Mouse (Mus musculus) granulocyte monocyte progenitor cell, adult 5-6 weeks (primary cell): ENCODE results near the gene Pnmt. TPM values are rescaled to one million over a fixed set of nuclear protein-coding genes. Genes with fewer than 3 reads are reported as not detected.

Source experiments
- ATAC-seq: replicated peaks from 2 replicates; pipeline ENCODE4 v1.8.0; 2016; ENCODE audit warnings: mild to moderate bottlenecking, moderate TSS enrichment, inconsistent platforms; ENCODE audit not compliant: poor library complexity, severe bottlenecking
- total RNA-seq, 2 experiments: library from RNA; stranded (forward) in 1 of 2; stranded (reverse) in 1 of 2; fragments of 200-712, 200-1000 nt in 1 of 2; fragments of >200 nt in 1 of 2; fragmentation: Nextera tagmentation in 1 of 2; gene quantifications; 2 replicates each; pipeline ENCODE4 v1.2.3; 2014 to 2017

Pnmt gene
- total RNA-seq, 2 experiments from 2014 or later, result not detected

DNA sequence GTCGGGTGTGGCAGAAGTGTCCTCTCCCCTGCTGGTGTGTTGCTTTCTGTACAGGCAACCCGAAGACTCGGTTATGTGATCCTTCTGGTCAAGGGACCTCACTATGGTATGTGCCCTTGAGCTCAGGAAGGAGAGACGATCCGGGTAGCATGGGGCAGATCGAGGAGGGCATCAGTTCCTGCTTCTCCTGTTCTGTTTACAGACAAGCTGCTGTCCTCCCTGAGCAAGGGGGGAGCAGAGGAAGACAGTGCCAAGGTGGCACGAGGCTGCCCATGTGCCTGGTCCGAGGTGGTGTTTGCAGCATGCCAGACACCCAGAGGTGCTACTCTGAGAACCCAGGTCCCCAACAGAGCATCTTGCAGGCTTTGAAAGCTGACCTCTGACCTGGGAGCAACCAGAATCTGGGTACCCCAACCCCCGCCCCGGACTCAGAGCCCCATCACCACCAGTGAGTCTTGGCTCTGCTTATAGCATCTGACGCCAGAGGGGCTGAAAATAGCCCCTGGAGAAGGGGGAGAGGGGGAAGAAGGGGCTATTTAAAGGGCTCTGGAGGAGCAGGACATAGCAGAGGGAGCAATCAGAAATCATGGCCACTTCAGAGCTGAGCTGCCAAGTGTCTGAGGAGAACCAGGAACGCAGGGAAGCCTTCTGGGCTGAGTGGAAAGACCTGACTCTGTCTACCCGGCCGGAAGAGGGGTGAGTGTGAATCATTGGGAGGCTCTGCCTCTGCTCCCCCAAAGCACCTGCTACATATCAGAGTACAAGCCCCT, 2.8 kb upstream of the Pnmt start, which contains the start of gene Tcap:
Gene Tcap (plus strand): TSS at position 551 of the 770 bp plus-strand sequence.
- no peak for ATAC-seq

GRCm38 (mm10) chr11:98384216-98384615, 2.0 kb upstream of the Pnmt start:
- ATAC-seq, result no peak

GRCm38 (mm10) chr11:98384721-98385637, 1.3 kb upstream of the Pnmt start:
- ATAC-seq, result no peak

- no peak for ATAC-seq
These were observed 346 bp downstream of the Pnmt start for GRCm38 (mm10) chr11:98386596-98386995.

DNA sequence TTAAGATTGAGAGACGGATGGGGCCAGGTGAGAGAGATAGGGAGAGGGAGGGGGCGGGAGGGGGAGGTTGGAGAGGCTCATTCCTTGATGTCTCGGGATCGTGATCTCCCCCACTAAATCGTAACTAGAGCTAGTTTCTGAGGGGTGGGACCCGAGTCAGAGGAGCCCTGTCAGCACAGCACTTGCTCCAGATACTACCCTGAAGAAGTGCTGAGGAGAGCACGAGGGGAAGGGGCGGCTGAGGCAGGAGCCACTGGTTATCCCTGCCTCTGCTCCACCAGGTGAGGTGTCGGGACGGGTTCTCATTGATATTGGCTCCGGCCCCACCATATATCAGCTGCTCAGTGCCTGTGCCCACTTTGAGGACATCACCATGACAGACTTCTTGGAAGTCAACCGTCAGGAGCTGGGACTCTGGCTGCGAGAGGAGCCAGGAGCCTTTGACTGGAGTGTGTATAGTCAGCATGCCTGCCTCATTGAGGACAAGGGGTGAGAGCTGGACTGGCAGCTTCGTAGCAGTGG, 867 bp downstream of the Pnmt start:
- no peak for ATAC-seq

- no peak for ATAC-seq
These were observed 2.0 kb downstream of the Pnmt start for GRCm38 (mm10) chr11:98388282-98388681.

DNA sequence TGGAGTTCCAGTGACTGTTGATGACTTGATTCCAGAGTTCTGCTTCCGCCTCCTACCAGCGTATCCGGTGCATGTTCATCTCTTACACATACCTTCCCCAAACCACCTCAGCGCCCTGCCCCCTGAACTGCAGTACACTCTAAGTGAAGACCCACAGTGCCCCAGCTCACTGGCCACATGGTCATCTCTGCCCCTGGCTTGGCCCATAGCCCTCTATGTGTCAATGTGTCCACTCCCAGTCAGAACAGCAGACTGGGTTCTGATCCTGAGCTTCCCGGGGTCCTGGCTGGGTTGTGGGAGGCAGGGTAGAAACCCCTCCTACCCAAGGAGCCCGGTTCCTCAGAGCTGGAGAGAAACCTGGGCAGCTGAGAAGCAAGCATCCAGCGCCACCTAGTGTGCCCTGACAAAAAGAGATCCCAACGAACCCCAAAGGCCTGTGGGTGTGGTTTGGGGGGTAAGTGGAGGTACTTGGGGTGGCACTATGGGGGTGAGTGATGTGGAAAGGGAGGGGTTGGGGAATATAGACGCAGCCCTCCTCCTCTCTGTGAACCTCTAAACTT, 3.1 kb downstream of the Pnmt start:
- peak; percentile 52 for ATAC-seq

DNA sequence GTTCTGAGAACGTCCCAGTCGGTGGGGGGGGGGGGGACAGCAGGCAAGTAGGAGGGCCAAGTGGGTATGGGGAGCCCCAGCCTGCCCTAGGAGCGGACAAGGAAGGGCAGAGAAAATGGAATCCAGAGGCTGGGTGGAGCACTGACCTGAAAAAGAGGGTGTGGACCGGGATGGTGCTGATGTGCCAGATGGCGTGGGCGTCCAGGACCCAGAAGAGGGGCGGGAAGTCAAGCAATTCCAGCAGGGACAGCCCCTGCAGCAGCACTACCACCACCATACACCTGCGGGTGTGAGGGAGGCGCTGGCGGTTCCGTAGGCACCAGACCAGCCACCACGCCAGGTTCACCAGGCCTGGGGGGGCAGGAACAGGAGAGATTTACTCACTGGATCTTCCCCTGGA, 3.9 kb downstream of the Pnmt start:
- ATAC-seq, result no peak

DNA sequence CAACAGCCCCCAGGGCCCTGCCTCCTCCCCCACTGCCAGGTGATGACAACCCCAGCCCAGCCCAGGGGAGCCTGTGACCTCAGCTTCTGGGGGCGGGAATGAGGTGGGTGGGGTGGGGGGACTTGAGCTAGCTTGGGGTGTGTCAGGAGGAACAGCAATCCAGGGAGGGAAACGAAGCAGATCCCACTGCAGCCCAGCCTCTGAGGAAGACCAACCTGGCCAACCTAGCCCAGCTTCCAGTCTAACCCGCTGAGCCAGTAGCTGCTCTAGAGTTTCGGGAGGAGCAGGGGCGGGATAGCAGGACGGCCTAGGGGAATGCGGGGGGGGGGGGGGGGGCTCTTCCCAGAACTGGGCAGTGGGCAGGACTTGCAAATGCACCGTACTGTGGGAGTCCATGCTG, 5.8 kb downstream of the Pnmt start:
- no peak for ATAC-seq

DNA sequence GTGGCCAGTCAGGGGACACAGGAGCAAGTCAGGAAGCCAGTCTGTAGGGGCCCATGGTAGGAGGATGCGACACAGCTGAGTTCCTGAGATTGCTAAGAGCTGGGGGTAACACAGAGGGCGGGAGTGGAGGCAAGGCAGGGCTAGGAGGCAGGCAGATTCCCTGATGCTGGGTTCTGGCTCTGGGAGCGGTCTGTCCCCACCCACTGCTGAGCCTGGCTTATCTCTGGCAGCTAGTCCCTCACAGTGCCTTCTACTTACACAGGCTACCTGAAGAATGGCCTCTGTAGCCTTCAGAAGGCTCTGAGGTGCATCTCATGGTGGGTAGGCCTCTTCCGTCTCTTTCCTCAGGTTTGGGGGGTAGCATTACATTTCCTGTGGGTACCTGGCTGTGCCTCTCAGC, 6.4 kb downstream of the Pnmt start:
- peak; percentile 8; the same call in 1 of the 2 replicates for ATAC-seq

- peak; percentile 53 for ATAC-seq
These were observed 7.1 kb downstream of the Pnmt start for GRCm38 (mm10) chr11:98393317-98393716.

DNA sequence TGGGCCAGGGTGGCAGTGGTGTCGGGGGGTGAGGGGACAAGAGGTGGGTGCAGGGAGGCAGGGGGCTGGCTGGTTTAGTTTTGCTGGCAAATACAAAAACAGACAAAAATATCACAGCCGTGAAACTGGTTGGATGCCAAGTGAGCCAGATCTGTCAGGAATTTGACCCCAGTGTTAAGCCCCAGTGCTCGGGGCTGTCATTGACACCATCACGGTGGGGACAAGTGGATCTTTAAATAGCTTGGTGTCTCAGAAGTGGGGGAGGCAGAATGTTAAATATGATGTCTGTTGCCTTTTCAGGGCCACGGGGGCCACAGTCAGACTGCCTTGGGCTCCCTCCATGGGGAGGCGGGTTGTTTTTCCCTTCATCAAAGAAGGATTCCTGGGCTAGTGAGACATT, 8.1 kb downstream of the Pnmt start:
- no peak for ATAC-seq

DNA sequence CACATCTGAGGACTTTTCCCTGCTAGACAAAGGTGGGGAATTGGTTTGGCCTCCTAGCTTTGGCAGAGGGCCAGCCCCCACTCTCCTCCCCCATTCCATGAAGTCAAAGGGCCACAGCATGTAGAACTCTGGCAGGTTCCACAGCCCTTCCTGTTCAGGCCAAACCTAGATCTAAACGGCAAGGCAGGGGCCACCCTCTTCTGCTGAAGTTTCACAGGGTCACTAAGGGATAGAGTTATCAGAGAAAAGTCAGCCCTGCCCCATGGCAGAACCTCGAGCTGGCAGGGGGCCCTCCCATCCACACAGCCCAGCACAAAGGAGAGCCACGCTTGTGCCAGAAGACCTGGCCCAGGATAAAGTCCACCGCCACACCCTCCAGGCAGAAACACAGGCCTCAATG, 8.8 kb downstream of the Pnmt start:
- no peak for ATAC-seq

GRCm38 (mm10) chr11:98397946-98398345, 11.7 kb downstream of the Pnmt start:
- no peak for ATAC-seq

DNA sequence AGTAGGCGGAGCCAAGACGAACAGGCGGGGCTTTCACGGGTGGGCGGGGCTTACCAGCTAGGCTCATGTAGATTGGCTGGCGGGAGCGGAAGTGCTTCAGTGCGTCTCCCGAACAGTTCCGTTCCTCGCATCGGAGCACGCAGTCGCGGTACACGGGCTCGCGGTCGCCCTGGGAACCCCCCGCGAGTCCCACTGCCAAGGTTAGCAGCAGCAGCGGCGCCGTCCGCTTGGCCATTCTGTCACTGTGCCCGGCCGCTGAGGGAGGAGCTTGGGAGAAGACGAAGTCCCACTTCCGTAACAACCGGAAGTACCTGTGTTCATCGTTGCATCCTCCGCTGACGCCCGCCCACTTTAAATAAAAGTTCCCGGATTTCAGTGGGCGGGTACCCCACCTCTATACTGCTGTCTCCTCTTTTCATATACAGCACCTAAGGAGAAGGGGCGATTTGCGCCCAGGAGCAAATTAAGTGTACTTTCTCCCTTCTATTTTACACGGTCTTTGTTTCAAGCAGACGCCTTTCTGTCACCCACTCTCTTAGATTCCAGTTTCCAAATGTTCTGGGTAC, 14.0 kb downstream of the Pnmt start, which contains the start of gene Pgap3:
Gene Pgap3 (minus strand): TSS at position 330 of the 566 bp plus-strand sequence.
- peak; percentile 93 for ATAC-seq

DNA sequence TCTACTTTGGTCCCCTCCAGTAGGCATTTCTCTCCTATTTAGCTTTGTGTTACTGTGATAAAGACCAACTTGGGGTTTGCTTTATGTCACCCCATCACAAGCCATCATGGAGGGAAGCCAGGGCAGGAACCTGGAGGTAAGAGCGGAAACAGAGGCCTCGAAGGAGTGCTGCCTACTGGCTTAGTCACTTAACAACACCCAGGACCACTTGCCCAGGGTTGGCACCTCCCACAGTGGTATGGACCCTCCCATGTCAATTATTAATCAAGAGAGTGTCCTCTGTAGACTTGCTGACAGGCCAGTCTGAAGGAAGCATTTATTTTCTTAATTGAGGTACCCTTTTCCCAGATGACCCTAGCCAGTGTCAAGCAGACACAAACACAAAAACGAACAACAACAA, 14.6 kb downstream of the Pnmt start:
- ATAC-seq, result no peak

- ATAC-seq, result no peak
These were observed 20.4 kb downstream of the Pnmt start for GRCm38 (mm10) chr11:98406621-98407020.

- ATAC-seq, result no peak
These were observed 22.6 kb downstream of the Pnmt start for GRCm38 (mm10) chr11:98408872-98409271.

DNA sequence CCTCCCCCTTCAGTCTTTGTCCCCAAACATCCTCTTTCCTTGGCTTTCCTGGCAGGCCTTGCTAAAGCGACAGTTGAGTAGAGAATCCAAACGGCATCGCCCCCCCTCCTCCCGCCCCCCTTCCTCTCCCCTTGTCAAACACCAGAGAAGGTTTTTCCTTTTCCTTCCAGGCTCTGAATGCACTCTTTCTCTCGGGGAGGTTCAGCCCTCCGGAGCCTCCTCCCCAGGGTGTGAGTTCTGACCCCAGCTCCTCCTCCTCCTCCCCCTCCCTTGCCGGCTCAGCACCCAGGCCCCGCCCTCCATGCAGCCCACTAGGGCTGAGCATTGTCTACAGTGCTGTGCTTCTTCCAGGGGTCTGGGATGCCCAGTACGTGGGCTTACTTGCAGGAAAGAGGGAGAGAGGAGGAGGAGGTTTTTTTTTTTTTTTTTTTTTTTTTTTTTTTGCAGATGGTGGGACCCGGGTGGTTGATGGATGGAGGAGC, 23.1 kb downstream of the Pnmt start:
- no peak for ATAC-seq

DNA sequence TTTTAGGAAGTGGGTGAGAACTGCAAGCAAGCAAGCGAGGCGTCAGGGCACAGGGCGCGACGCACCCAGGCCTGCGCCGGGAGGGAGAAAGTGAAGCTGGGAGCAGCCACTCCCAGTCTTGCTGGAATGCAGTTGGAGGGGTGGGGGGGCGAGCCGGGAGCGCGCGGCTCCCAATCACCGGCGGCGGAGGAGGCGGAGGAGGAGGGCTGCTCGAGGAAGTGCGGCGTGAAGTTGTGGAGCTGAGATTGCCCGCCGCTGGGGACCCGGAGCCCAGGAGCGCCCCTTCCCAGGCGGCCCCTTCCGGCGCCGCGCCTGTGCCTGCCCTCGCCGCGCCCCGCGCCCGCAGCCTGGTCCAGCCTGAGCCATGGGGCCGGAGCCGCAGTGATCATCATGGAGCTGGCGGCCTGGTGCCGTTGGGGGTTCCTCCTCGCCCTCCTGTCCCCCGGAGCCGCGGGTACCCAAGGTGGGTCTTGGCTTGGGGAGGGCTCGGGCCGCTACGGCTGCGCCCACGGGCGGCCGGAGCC, 26.1 kb downstream of the Pnmt start, which contains the start of gene Erbb2:
Gene Erbb2 (plus strand): TSS at position 198 of the 524 bp plus-strand sequence.
- peak; percentile 21 for ATAC-seq
